ENCODE assay signal across 8 mouse cellular contexts in genomic region chr14:16023853-16024252, GRCm38 (mm10).
"Had no signal": no experiment of that assay in that cellular context is flagged by ENCODE, and none has a peak within 500 bp of the region (broad histone marks: within the 10 kb centered on the region; RNA-seq: fewer than 3 reads in every experiment).

No protein-coding gene starts in this region.

- ATAC-seq: midbrain, embryonic 16.5 days had no signal

- DNase-seq: kidney, postnatal 36 days; layer of hippocampus, adult 9-11 months; layer of hippocampus, postnatal 36 days; left cerebral cortex, postnatal 4 days; lung, adult 18-20 months; thymus, adult 18-20 months; thymus, postnatal 36 days had no signal
